ENCODE assay signal across 24 mouse cellular contexts in the genomic region with DNA sequence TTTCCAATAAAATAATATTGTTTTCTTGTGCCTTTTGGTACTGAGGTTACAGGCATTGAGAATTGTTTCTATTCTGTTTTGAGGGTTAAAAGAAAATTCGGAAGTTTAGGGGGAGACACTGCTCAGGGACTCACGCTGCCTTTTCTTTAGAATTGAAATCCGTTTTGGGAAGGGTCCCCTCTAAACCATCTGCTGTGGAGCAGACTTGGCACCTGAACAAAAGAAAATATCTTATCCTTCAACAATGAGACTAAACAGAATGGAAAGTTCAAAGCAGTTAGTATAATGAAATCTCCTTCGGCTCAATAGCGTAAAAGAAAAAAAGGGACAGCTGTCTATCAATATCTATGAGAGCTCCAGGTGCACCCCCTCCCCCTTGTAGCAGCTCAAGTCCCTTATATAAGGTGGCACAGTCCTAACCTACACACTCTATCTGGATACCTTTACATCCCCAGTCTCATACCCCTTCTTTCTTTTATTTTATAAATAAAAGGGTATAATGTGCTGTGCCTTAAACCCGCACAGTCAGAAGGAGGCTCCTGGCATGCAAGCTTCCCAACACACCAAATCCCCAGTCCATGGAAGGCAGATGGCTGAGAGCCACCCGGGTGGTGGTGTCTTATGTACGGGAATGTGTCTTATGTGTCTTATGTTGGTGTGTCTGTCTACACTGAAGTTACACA. TPM values are rescaled to one million over a fixed set of nuclear protein-coding genes. Genes with fewer than 3 reads are reported as not detected.
DNase-seq lines count a peak whose midpoint lies in the region; ATAC-seq and TF ChIP-seq lines count a peak whose summit lies in the region.
"Had no signal": no experiment of that assay in that cellular context is flagged by ENCODE, and none has a peak within 500 bp of the region (broad histone marks: within the 10 kb centered on the region; RNA-seq: fewer than 3 reads in every experiment).

No protein-coding gene starts in this region.

- no peak for TF ChIP-seq CTCF in liver, postnatal 0 days (IDR thresholded peaks at IDR 0.05; ENCODE audit: low read depth)

- H3K4me1 ChIP-seq in liver, postnatal 0 days (ENCODE audit: insufficient read depth), result 0 out of 2 replicates have a peak, but pooled peaks cover 2% of the 10 kb centered on the region
- H3K4me1 ChIP-seq in liver, embryonic 11.5 days (replicated peaks; ENCODE audit: control insufficient read depth, insufficient read depth, low read length), result no peaks in the 10 kb centered on the region
- H3K4me1 ChIP-seq in forebrain, embryonic 13.5 days, result peaks cover 10% of the 10 kb centered on the region
- H3K4me1 ChIP-seq in hindbrain, embryonic 16.5 days (ENCODE audit: control insufficient read depth, insufficient read depth, low read depth, low read length), result no peaks in the 10 kb centered on the region
- H3K4me1 ChIP-seq in midbrain, embryonic 16.5 days (ENCODE audit: control insufficient read depth, insufficient read depth, low read length), result 0 out of 2 replicates have a peak, but pooled peaks cover 3% of the 10 kb centered on the region
- H3K4me1 ChIP-seq in heart, embryonic 10.5 days, result no peaks in the 10 kb centered on the region
- H3K4me1 ChIP-seq: limb, embryonic 10.5 days had no signal

- no peak overlapping the region for H3K4me3 ChIP-seq in liver, postnatal 0 days (ENCODE audit: low read depth, low read length)
- H3K4me3 ChIP-seq in liver, embryonic 11.5 days (ENCODE audit: low read depth, low read length), result no peak overlapping the region
- H3K4me3 ChIP-seq in forebrain, embryonic 13.5 days, result no peak overlapping the region
- H3K4me3 ChIP-seq in hindbrain, embryonic 16.5 days (ENCODE audit: low read length), result no peak overlapping the region
- no peak overlapping the region for H3K4me3 ChIP-seq in midbrain, embryonic 16.5 days (ENCODE audit: low read depth, low read length)
- H3K4me3 ChIP-seq in heart, embryonic 10.5 days, result no peak overlapping the region
- H3K4me3 ChIP-seq: limb, embryonic 10.5 days had no signal

- H3K36me3 ChIP-seq in liver, postnatal 0 days (replicated peaks; ENCODE audit: insufficient read depth, low read length), result peaks cover 3% of the 10 kb centered on the region; the same call in 1 of the 2 replicates
- H3K36me3 ChIP-seq in liver, embryonic 11.5 days (ENCODE audit: control insufficient read depth, insufficient read depth, low read length), result no peaks in the 10 kb centered on the region
- no peaks in the 10 kb centered on the region for H3K36me3 ChIP-seq in forebrain, embryonic 13.5 days (ENCODE audit: poor library complexity, severe bottlenecking)
- no peaks in the 10 kb centered on the region for H3K36me3 ChIP-seq in hindbrain, embryonic 16.5 days (ENCODE audit: control insufficient read depth, insufficient read depth, low read length)
- no peaks in the 10 kb centered on the region for H3K36me3 ChIP-seq in midbrain, embryonic 16.5 days (ENCODE audit: control insufficient read depth, insufficient read depth, low read length)
- no peaks in the 10 kb centered on the region for H3K36me3 ChIP-seq in heart, embryonic 10.5 days
- H3K36me3 ChIP-seq: limb, embryonic 10.5 days had no signal

- no peaks in the 10 kb centered on the region for H3K9me3 ChIP-seq in liver, postnatal 0 days (ENCODE audit: low read length)
- H3K9me3 ChIP-seq in liver, embryonic 11.5 days (ENCODE audit: control insufficient read depth, low read length), result no peaks in the 10 kb centered on the region
- H3K9me3 ChIP-seq in forebrain, embryonic 13.5 days (replicated peaks), result no peaks in the 10 kb centered on the region
- no peaks in the 10 kb centered on the region for H3K9me3 ChIP-seq in hindbrain, embryonic 16.5 days (ENCODE audit: control insufficient read depth, low read length)
- no peaks in the 10 kb centered on the region for H3K9me3 ChIP-seq in midbrain, embryonic 16.5 days (replicated peaks; ENCODE audit: control insufficient read depth, low read length, poor library complexity, severe bottlenecking)
- H3K9me3 ChIP-seq in heart, embryonic 10.5 days, result no peaks in the 10 kb centered on the region
- H3K9me3 ChIP-seq: limb, embryonic 10.5 days had no signal

- H3K27me3 ChIP-seq in liver, postnatal 0 days (ENCODE audit: insufficient read depth, low read length), result no peaks in the 10 kb centered on the region
- no peaks in the 10 kb centered on the region for H3K27me3 ChIP-seq in liver, embryonic 11.5 days (replicated peaks; ENCODE audit: control insufficient read depth, insufficient read depth, low read length)
- H3K27me3 ChIP-seq in forebrain, embryonic 13.5 days, result no peaks in the 10 kb centered on the region
- no peaks in the 10 kb centered on the region for H3K27me3 ChIP-seq in hindbrain, embryonic 16.5 days (replicated peaks; ENCODE audit: control insufficient read depth, insufficient read depth, low read length)
- no peaks in the 10 kb centered on the region for H3K27me3 ChIP-seq in midbrain, embryonic 16.5 days (ENCODE audit: control insufficient read depth, insufficient read depth, low read depth, low read length)
- no peaks in the 10 kb centered on the region; the same call in 1 of the 2 replicates for H3K27me3 ChIP-seq in heart, embryonic 10.5 days (ENCODE audit: insufficient read depth, poor library complexity, severe bottlenecking)

- no peak overlapping the region for H3K27ac ChIP-seq in liver, postnatal 0 days (ENCODE audit: low read depth)
- no peak overlapping the region for H3K27ac ChIP-seq in liver, embryonic 11.5 days (ENCODE audit: low read depth, low read length)
- peak overlapping the region; percentile 51 for H3K27ac ChIP-seq in forebrain, embryonic 13.5 days
- no peak overlapping the region for H3K27ac ChIP-seq in hindbrain, embryonic 16.5 days (ENCODE audit: low read depth, low read length)
- H3K27ac ChIP-seq in midbrain, embryonic 16.5 days (ENCODE audit: low read length), result no peak overlapping the region
- H3K27ac ChIP-seq in heart, embryonic 10.5 days, result no peak overlapping the region
- H3K27ac ChIP-seq: limb, embryonic 10.5 days had no signal

- peak; percentile 20; the same call in 1 of the 2 replicates for ATAC-seq in liver, postnatal 0 days
- ATAC-seq in liver, embryonic 11.5 days (replicated peaks; ENCODE audit: low FRiP score), result no peak
- ATAC-seq in forebrain, embryonic 13.5 days, result peak; percentile 65; the same call in 1 of the 2 replicates
- ATAC-seq in hindbrain, embryonic 16.5 days, result peak; percentile 68
- peak; percentile 73 for ATAC-seq in midbrain, embryonic 16.5 days
- ATAC-seq: intestine, embryonic 16.5 days had no signal

- no peak overlapping the region for H3K4me2 ChIP-seq in liver, postnatal 0 days (ENCODE audit: low read depth, low read length)
- no peak overlapping the region for H3K4me2 ChIP-seq in liver, embryonic 11.5 days
- no peak overlapping the region for H3K4me2 ChIP-seq in forebrain, embryonic 13.5 days
- no peak overlapping the region for H3K4me2 ChIP-seq in hindbrain, embryonic 16.5 days (ENCODE audit: low read length)
- H3K4me2 ChIP-seq in midbrain, embryonic 16.5 days (ENCODE audit: low read length), result no peak overlapping the region
- H3K4me2 ChIP-seq: lung, embryonic 14.5 days had no signal

- no peak overlapping the region for H3K9ac ChIP-seq in liver, postnatal 0 days (replicated peaks)
- H3K9ac ChIP-seq in liver, embryonic 11.5 days (ENCODE audit: low read depth, low read length), result no peak overlapping the region
- H3K9ac ChIP-seq in forebrain, embryonic 13.5 days, result no peak overlapping the region
- H3K9ac ChIP-seq in hindbrain, embryonic 16.5 days (ENCODE audit: low read depth, low read length), result no peak overlapping the region
- no peak overlapping the region for H3K9ac ChIP-seq in midbrain, embryonic 16.5 days (ENCODE audit: low read depth, low read length)
- H3K9ac ChIP-seq: lung, embryonic 14.5 days had no signal

- WGBS in liver, postnatal 0 days (ENCODE audit: insufficient replicate concordance), result 77% methylated on average over 8 of the region's 8 CpGs
- 81% methylated on average over 8 of the region's 8 CpGs for WGBS in liver, embryonic 11.5 days
- 25% methylated on average over 8 of the region's 8 CpGs for WGBS in forebrain, embryonic 13.5 days
- 30% methylated on average over 8 of the region's 8 CpGs for WGBS in hindbrain, embryonic 16.5 days
- 14% methylated on average over 8 of the region's 8 CpGs for WGBS in midbrain, embryonic 16.5 days
- WGBS in heart, embryonic 10.5 days, result 76% methylated on average over 8 of the region's 8 CpGs

- no peak for DNase-seq in liver, postnatal 0 days
- no peak for DNase-seq in liver, embryonic 11.5 days (ENCODE audit: low spot score)
- DNase-seq in adrenal gland, adult 8-10 months, result no peak
- no peak for DNase-seq in heart, embryonic 10.5 days (ENCODE audit: low spot score)
- DNase-seq: adrenal gland, adult 2 months; cerebellum, adult 18-20 months; cerebellum, postnatal 36 days; heart, adult 18-20 months; heart, postnatal 4 days; kidney, postnatal 4 days; layer of hippocampus, adult 9-11 months; lung, embryonic 14.5 days; lung, postnatal 36 days had no signal

- no peak for TF ChIP-seq EP300 in liver, postnatal 0 days (IDR thresholded peaks at IDR 0.05; ENCODE audit: low read depth)

RNA-seq across cellular contexts. Expression of gene Nipal1, which starts 23.6 kb away (rescaled TPM):
- 75.3 and 76.1 TPM in 2 replicates for polyA plus RNA-seq in liver, postnatal 0 days (2015; fragmentation: Nextera tagmentation; extraction: Ambion mirVana)
- 0.92 and 0.94 TPM in 2 replicates for polyA plus RNA-seq in liver, embryonic 11.5 days (2014; fragmentation: Nextera tagmentation; extraction: Ambion mirVana)
- polyA plus RNA-seq in forebrain, embryonic 13.5 days (2015; fragmentation: Nextera tagmentation; extraction: Ambion mirVana), result 0.36 and 1.4 TPM in 2 replicates
- 0.64 and 1.9 TPM in 2 replicates for polyA plus RNA-seq in hindbrain, embryonic 16.5 days (2015; fragmentation: Nextera tagmentation; extraction: Ambion mirVana)
- polyA plus RNA-seq in midbrain, embryonic 16.5 days (2015; fragmentation: Nextera tagmentation; extraction: Ambion mirVana), result 0.54 and 0.70 TPM in 2 replicates
- 1 to 10 TPM in 1 of 4 experiments, under 1 TPM in 3; 0.24 to 3.5 (median 0.60) TPM for total RNA-seq in adrenal gland, adult 8-10 months (2022)
- 0.10 and 0.68 TPM in 2 replicates for polyA plus RNA-seq in heart, embryonic 10.5 days (2016; fragmentation: Nextera tagmentation; extraction: Ambion mirVana)
- total RNA-seq: heart, adult 18-20 months; left cerebral cortex, adult 8-10 months had no signal
- polyA plus RNA-seq: heart, embryonic 14.5 days had no signal

RNA-seq across cellular contexts. Expression of gene Cnga1, which starts 27.1 kb away (rescaled TPM):
- not detected in 2 replicates for polyA plus RNA-seq in liver, postnatal 0 days (2015; fragmentation: Nextera tagmentation; extraction: Ambion mirVana)
- polyA plus RNA-seq in liver, embryonic 11.5 days (2014; fragmentation: Nextera tagmentation; extraction: Ambion mirVana), result not detected in 2 replicates
- not detected in 2 replicates for polyA plus RNA-seq in forebrain, embryonic 13.5 days (2015; fragmentation: Nextera tagmentation; extraction: Ambion mirVana)
- polyA plus RNA-seq in hindbrain, embryonic 16.5 days (2015; fragmentation: Nextera tagmentation; extraction: Ambion mirVana), result not detected in 2 replicates
- not detected in 2 replicates for polyA plus RNA-seq in midbrain, embryonic 16.5 days (2015; fragmentation: Nextera tagmentation; extraction: Ambion mirVana)
- total RNA-seq in adrenal gland, adult 8-10 months (2022), result under 1 TPM in 1 of 4 experiments, not detected in 3; 0.15 TPM
- not detected in 2 replicates for polyA plus RNA-seq in heart, embryonic 10.5 days (2016; fragmentation: Nextera tagmentation; extraction: Ambion mirVana)
- total RNA-seq: adrenal gland, adult 2 months; gastrocnemius, adult 8-10 months; heart, postnatal 4 days; left cerebral cortex, adult 8-10 months; liver, adult 2 months had no signal
- polyA plus RNA-seq: adrenal gland, adult 2 months; heart, embryonic 14.5 days; intestine, embryonic 16.5 days; kidney, embryonic 14.5 days; limb, embryonic 10.5 days; liver, adult 2 months; lung, embryonic 14.5 days; stomach, embryonic 16.5 days had no signal

Comparison
In these comparisons a context has a peak if more than half of its experiments do, and no peak if none do; other contexts are left out.
1. RNA of gene Nipal1, which starts 23.6 kb away (polyA plus RNA-seq): 75.3 to 76.1 TPM in liver, postnatal 0 days; 0.64 to 1.9 TPM in hindbrain, embryonic 16.5 days, 0.92 to 0.94 TPM in liver, embryonic 11.5 days, 0.10 to 0.68 TPM in heart, embryonic 10.5 days, 0.54 to 0.70 TPM in midbrain, embryonic 16.5 days and 0.36 to 1.4 TPM in forebrain, embryonic 13.5 days; every median in the first group is over 10 times any median in the second.